Mouse (Mus musculus) stomach, postnatal 0 days (tissue): Measurements from ENCODE around the gene Ftl1.

Source experiments
- CTCF ChIP-seq: IDR thresholded peaks from 2 replicates; pipeline ENCODE4 v1.5.1; 2016; ENCODE audit warnings: antibody characterized with exemption, low read depth, mild to moderate bottlenecking, moderate library complexity
- EP300 ChIP-seq: optimal IDR thresholded peaks from 2 replicates; pipeline ENCODE3; 2016; ENCODE audit warnings: antibody characterized with exemption

DNA sequence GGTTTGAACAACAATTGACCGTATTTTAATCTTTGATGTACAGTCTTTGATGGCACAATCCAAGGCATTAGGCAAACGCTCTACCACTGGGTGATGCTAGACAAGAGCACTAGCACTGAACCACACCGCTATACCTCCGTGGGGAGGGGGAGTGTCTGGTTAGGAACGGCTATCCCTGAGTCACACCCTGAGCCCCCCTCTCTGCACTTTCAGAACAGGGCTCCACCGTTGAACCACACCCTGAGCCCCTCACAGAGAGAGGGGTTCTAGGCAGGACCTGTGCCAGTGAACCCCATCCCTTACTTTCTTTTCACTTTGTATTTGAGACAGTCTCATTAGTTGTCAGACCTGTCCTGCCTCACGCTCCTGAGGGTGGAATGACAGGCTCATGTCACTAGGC lies 51.3 kb downstream of the Ftl1 start:
- TF ChIP-seq EP300 (no peak), CTCF (no peak)
